Mouse (Mus musculus) kidney, postnatal 36 days (tissue): Measurements from ENCODE around the gene Olfr1140.

Source experiments
- DNase-seq, 2 experiments: peaks; one replicate each; pipeline ENCODE4 v3.0.0; 2021 to 2022; ENCODE audit warnings: mixed read lengths in 2 of 2

Gene Olfr1140

DNA sequence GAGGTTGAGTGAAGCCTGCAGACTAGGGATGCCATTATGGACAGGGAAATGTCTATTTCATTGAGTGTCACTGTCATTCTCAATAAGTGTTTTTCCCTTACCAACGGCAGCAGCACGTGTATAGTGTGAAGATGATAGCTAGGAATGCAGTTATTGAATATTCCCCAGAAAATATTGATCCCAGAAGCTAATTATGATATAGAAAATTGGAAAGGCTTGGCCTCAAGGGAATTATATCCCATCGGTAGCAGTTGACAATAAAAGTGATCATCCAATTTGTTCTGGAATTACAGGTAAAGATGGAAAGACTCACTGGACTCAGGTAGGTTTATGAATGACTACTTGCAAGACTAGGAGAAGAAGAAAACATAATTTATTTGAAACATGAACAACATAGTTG is at the start of gene Olfr1140:
Olfr1140 (plus strand) TSS at position 301 of the 400 bp plus-strand sequence.
- no peak for DNase-seq

DNA sequence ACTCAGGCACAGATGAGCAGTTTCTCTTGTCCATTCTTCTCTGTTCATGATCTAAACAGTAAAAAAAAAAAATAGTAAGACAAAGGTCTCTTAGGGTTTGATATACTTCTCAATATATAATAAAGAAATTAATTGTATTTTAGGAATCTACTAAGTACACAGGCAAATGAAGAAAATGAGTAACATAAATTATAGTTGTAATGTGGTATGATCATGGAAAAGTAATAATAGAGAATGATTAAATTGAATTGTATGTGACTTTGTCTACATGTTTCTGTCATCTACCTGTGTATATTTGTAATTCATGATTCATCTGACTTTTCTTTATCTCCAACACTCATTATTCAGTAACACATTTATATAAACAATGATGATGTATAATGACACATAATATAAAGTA is 49.7 kb upstream of the Olfr1140 start, which contains the start of gene Olfr1136:
Olfr1136 (minus strand) TSS at position 101 of the 400 bp plus-strand sequence.
- no peak for DNase-seq

DNA sequence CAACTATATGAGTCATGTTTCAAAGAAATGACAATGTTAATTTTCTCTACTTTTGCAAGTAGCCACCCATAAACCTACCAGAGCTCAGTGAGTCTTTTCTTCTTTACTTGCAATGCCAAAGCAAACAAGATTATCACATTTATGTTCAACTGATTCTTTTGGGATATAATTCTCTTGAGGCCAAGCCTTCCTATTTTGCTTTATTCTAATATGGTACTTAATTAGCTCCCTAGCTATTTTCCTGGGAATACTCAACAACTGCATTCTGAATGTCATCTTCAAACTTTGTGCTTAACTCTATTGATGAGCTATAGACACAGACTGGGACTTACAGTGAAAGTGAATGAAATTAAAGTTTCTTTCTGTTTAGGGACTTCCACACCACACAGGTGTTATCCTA is 30.5 kb upstream of the Olfr1140 start, which contains the start of gene Olfr1137:
Olfr1137 (minus strand) TSS at position 101 of the 400 bp plus-strand sequence.
- no peak for DNase-seq

DNA sequence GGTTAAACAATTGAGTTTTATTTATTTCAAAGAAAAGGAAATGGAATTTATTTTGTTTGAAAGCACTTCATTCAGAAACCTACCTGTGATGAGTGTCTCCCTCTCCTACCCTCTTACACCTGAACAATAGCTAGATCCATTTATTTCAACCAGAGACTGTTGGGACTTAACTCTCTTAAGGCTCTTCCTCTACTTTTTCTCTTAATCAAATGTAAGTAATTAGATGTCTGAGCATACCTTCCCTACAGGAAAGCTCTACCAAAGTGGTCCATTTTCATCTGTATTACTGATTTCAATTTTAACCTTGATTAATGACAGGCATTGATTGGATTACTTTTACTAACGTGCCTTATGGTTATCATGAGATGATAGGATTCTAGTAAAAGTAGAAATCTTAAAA is 3.7 kb upstream of the Olfr1140 start, which contains the start of gene Olfr1138:
Olfr1138 (minus strand) TSS at position 101 of the 400 bp plus-strand sequence.
- no peak for DNase-seq

DNA sequence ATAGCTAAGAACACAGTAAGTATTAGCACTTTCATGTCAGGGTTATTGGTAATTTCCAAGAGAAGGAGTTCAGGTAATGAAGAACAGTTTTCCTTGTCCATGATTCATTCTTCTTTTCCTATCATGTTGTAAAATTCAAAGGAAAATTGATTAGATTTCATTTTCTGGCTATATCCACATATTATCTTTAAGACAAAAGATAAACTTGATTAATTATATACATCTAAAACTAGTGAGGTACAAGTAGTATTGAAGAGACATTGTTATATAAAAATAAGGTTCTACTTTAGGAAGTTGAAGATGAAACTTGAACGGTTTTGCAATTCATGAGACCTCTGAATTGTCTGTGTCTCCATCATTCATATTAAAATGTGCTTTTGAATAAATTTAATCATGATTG is 10.3 kb downstream of the Olfr1140 start, which contains the start of gene Olfr1141:
Olfr1141 (minus strand) TSS at position 101 of the 400 bp plus-strand sequence.
- DNase-seq: no peak

DNA sequence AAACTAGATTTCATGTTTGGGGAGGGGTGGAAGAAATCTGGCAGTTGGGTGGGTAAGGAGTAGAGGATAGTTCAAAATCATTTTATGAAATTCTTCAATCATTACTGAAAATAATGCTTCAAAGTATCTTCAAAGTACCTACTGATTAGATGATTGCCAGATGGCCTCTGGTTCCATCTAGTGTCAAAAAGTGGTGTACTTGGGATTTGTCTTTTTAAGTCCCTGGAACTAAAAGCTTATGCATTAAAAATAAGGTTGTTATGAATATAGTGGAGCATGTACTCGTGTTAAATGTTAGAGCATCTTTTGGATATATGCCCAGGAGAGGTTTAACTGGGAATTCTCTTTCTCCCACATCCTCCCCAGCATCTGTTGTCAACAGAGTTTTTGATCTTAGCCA is 32.6 kb downstream of the Olfr1140 start:
- no peak for DNase-seq

DNA sequence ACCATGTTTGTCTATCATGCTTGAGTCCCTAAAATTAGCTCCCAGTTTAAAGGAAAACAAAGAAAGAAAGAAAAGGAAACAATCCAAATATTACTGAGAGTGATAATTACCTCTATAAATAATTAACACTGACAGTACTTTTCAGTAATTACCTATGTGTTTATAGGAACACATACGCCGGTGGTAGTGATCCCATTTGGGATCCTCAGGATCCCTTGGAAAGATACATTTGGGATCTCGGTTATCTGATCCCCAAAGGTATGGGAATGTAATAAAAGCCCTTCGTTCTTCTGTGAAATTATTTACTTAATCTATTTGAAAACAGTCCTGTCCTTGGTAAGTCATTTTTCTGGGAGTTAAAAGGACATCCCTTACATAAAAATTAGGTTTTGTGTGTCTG is 35.6 kb downstream of the Olfr1140 start, which contains the start of gene Olfr152:
Olfr152 (plus strand) TSS at position 301 of the 400 bp plus-strand sequence.
- no peak for DNase-seq
